Mouse (Mus musculus): ENCODE measurements around the gene Adamts13. TPM values are rescaled to one million over a fixed set of nuclear protein-coding genes. Genes with fewer than 3 reads are reported as not detected.

Adamts13 gene
- total and polyA plus RNA-seq, 2 experiments from 2014 or later = 0.93 TPM; not detected in 1

GRCm38 (mm10) chr2:27032361-27032760 is 59.1 kb downstream of the Adamts13 start:
- H3K9ac ChIP-seq = no peak overlapping the region
- H3K9me3 ChIP-seq (ENCODE audit: low read length) = no peaks in the 10 kb centered on the region
- no peaks in the 10 kb centered on the region for H3K36me3 ChIP-seq (ENCODE audit: insufficient read depth)
- no peak overlapping the region for H3K4me2 ChIP-seq (ENCODE audit: low read depth)
- DNase-seq (no peak), ATAC-seq (no peak)
- no peak overlapping the region for H3K4me3 ChIP-seq (ENCODE audit: low read depth, low read length)
- H3K27me3 ChIP-seq (ENCODE audit: insufficient read depth, low read length) = no peaks in the 10 kb centered on the region
- H3K4me1 ChIP-seq (ENCODE audit: insufficient read depth) = peaks cover 3% of the 10 kb centered on the region; the same call in 1 of the 2 replicates
- no peak overlapping the region for H3K27ac ChIP-seq (ENCODE audit: low read depth, low read length)
- peak; percentile 27 for TF ChIP-seq CTCF (IDR thresholded peaks at IDR 0.05; ENCODE audit: low read depth)
- WGBS = 86% methylated on average over 2 of the region's 2 CpGs

GRCm38 (mm10) chr2:27036003-27036402 is 62.8 kb downstream of the Adamts13 start:
- ATAC-seq (no peak), DNase-seq (no peak)
- H3K27ac ChIP-seq (ENCODE audit: low read depth, low read length) = no peak overlapping the region
- WGBS = 71% methylated on average over 3 of the region's 3 CpGs
- no peaks in the 10 kb centered on the region for H3K36me3 ChIP-seq (ENCODE audit: insufficient read depth)
- no peaks in the 10 kb centered on the region for H3K9me3 ChIP-seq (ENCODE audit: low read length)
- no peak overlapping the region for H3K4me3 ChIP-seq (ENCODE audit: low read depth, low read length)
- peaks cover 5% of the 10 kb centered on the region; the same call in 1 of the 2 replicates for H3K4me1 ChIP-seq (ENCODE audit: insufficient read depth)
- H3K4me2 ChIP-seq (ENCODE audit: low read depth) = no peak overlapping the region
- no peak for TF ChIP-seq CTCF (IDR thresholded peaks at IDR 0.05; ENCODE audit: low read depth)
- H3K9ac ChIP-seq = no peak overlapping the region
- no peaks in the 10 kb centered on the region for H3K27me3 ChIP-seq (ENCODE audit: insufficient read depth, low read length)

GRCm38 (mm10) chr2:27037008-27037407 is 63.8 kb downstream of the Adamts13 start:
- no peak overlapping the region for H3K27ac ChIP-seq (ENCODE audit: low read depth, low read length)
- no peak overlapping the region for H3K9ac ChIP-seq
- ATAC-seq (no peak), DNase-seq (no peak)
- no peaks in the 10 kb centered on the region for H3K9me3 ChIP-seq (ENCODE audit: low read length)
- WGBS = 59% methylated on average over 4 of the region's 4 CpGs
- H3K27me3 ChIP-seq (ENCODE audit: insufficient read depth, low read length) = no peaks in the 10 kb centered on the region
- H3K4me1 ChIP-seq (ENCODE audit: insufficient read depth) = peaks cover 5% of the 10 kb centered on the region; the same call in 1 of the 2 replicates
- H3K36me3 ChIP-seq (ENCODE audit: insufficient read depth) = no peaks in the 10 kb centered on the region
- H3K4me2 ChIP-seq (ENCODE audit: low read depth) = no peak overlapping the region
- no peak overlapping the region for H3K4me3 ChIP-seq (ENCODE audit: low read depth, low read length)
- TF ChIP-seq CTCF (IDR thresholded peaks at IDR 0.05; ENCODE audit: low read depth) = no peak

GRCm38 (mm10) chr2:27038596-27038995 is 65.4 kb downstream of the Adamts13 start:
- Histone ChIP-seq H3K4me1 (ENCODE audit: insufficient read depth) (peaks cover 5% of the 10 kb centered on the region; the same call in 1 of the 2 replicates), H3K27ac (ENCODE audit: low read depth, low read length) (no peak overlapping the region), H3K4me3 (ENCODE audit: low read depth, low read length) (no peak overlapping the region), H3K9ac (no peak overlapping the region), H3K27me3 (ENCODE audit: insufficient read depth, low read length) (no peaks in the 10 kb centered on the region), H3K9me3 (ENCODE audit: low read length) (no peaks in the 10 kb centered on the region), H3K36me3 (ENCODE audit: insufficient read depth) (no peaks in the 10 kb centered on the region), H3K4me2 (ENCODE audit: low read depth) (no peak overlapping the region)
- DNase-seq (peak; percentile 93), ATAC-seq (peak; percentile 74)
- peak; percentile 96 for TF ChIP-seq CTCF (IDR thresholded peaks at IDR 0.05; ENCODE audit: low read depth)
- WGBS = 0% methylated on average over 3 of the region's 3 CpGs

- TF ChIP-seq CTCF (IDR thresholded peaks at IDR 0.05; ENCODE audit: low read depth) = peak; percentile 52
- no peak overlapping the region for H3K4me2 ChIP-seq (ENCODE audit: low read depth)
- no peaks in the 10 kb centered on the region for H3K36me3 ChIP-seq (ENCODE audit: insufficient read depth)
- H3K4me3 ChIP-seq (ENCODE audit: low read depth, low read length) = no peak overlapping the region
- 6% methylated on average over 1 of the region's 1 CpGs for WGBS
- H3K4me1 ChIP-seq (ENCODE audit: insufficient read depth) = peaks cover 5% of the 10 kb centered on the region; the same call in 1 of the 2 replicates
- H3K27ac ChIP-seq (ENCODE audit: low read depth, low read length) = peak overlapping the region; percentile 16; the same call in 1 of the 2 replicates
- ATAC-seq (no peak), DNase-seq (no peak)
- H3K9ac ChIP-seq = no peak overlapping the region
- no peaks in the 10 kb centered on the region for H3K27me3 ChIP-seq (ENCODE audit: insufficient read depth, low read length)
- no peaks in the 10 kb centered on the region for H3K9me3 ChIP-seq (ENCODE audit: low read length)
Observed at GRCm38 (mm10) chr2:27039286-27039685, 66.1 kb downstream of the Adamts13 start.

- no peaks in the 10 kb centered on the region for H3K9me3 ChIP-seq (ENCODE audit: low read length)
- H3K4me2 ChIP-seq (ENCODE audit: low read depth) = no peak overlapping the region
- no peak overlapping the region for H3K9ac ChIP-seq
- WGBS = 68% methylated on average over 8 of the region's 8 CpGs
- H3K27me3 ChIP-seq (ENCODE audit: insufficient read depth, low read length) = no peaks in the 10 kb centered on the region
- no peak overlapping the region for H3K27ac ChIP-seq (ENCODE audit: low read depth, low read length)
- DNase-seq = no peak
- peaks cover 5% of the 10 kb centered on the region; the same call in 1 of the 2 replicates for H3K4me1 ChIP-seq (ENCODE audit: insufficient read depth)
- ATAC-seq = no peak
- no peak for TF ChIP-seq CTCF (IDR thresholded peaks at IDR 0.05; ENCODE audit: low read depth)
- no peak overlapping the region for H3K4me3 ChIP-seq (ENCODE audit: low read depth, low read length)
- H3K36me3 ChIP-seq (ENCODE audit: insufficient read depth) = no peaks in the 10 kb centered on the region
Observed at GRCm38 (mm10) chr2:27042131-27042844, 69.1 kb downstream of the Adamts13 start.

- DNase-seq = peak; percentile 85
Observed at GRCm38 (mm10) chr2:27043461-27043860, 70.2 kb downstream of the Adamts13 start.

More at GRCm38 (mm10) chr2:27043461-27043860, 70.2 kb downstream of the Adamts13 start:
- Histone ChIP-seq H3K9me3 (ENCODE audit: low read length) (no peaks in the 10 kb centered on the region), H3K27ac (ENCODE audit: low read depth, low read length) (no peak overlapping the region), H3K36me3 (ENCODE audit: insufficient read depth) (no peaks in the 10 kb centered on the region), H3K27me3 (ENCODE audit: insufficient read depth, low read length) (no peaks in the 10 kb centered on the region), H3K9ac (no peak overlapping the region), H3K4me3 (ENCODE audit: low read depth, low read length) (no peak overlapping the region), H3K4me1 (ENCODE audit: insufficient read depth) (peaks cover 5% of the 10 kb centered on the region; the same call in 1 of the 2 replicates), H3K4me2 (ENCODE audit: low read depth) (no peak overlapping the region)
- WGBS = 22% methylated on average over 3 of the region's 3 CpGs
- peak; percentile 91 for TF ChIP-seq CTCF (IDR thresholded peaks at IDR 0.05; ENCODE audit: low read depth)
- peak; percentile 95 for ATAC-seq

All from forebrain, postnatal 0 days (tissue).